Mouse (Mus musculus): Measurements from ENCODE around the gene Ncor2. TPM values are rescaled to one million over a fixed set of nuclear protein-coding genes. Genes with fewer than 3 reads are reported as not detected.
A peak's percentile ranks its signal among the peaks of the same experiment; 100 is the strongest.

The Ncor2 gene
- polyA plus RNA-seq, 1 experiment from 2014 or later, result 17.6 TPM

GRCm38 (mm10) chr5:125156418-125157205 lies 22.4 kb downstream of the Ncor2 start:
- no peaks in the 10 kb centered on the region for H3K27me3 ChIP-seq (ENCODE audit: control insufficient read depth, insufficient read depth, low read length)
- WGBS, result 75% methylated on average over 22 of the region's 22 CpGs
- H3K4me3 ChIP-seq (ENCODE audit: low read length), result no peak overlapping the region
- H3K9me3 ChIP-seq (replicated peaks; ENCODE audit: control insufficient read depth, low read length), result no peaks in the 10 kb centered on the region
- ATAC-seq (replicated peaks; ENCODE audit: extremely low read depth, insufficient read depth, low FRiP score), result no peak
- H3K4me1 ChIP-seq (ENCODE audit: control insufficient read depth, insufficient read depth, low read length), result peaks cover 71% of the 10 kb centered on the region
- H3K27ac ChIP-seq (ENCODE audit: low read length), result no peak overlapping the region
- H3K9ac ChIP-seq (ENCODE audit: low read length), result no peak overlapping the region
- H3K4me2 ChIP-seq (ENCODE audit: low read depth, low read length), result no peak overlapping the region
- no peaks in the 10 kb centered on the region for H3K36me3 ChIP-seq (ENCODE audit: control insufficient read depth, insufficient read depth)

- no peak overlapping the region for H3K4me2 ChIP-seq (ENCODE audit: low read depth, low read length)
- H3K27me3 ChIP-seq (ENCODE audit: control insufficient read depth, insufficient read depth, low read length), result no peaks in the 10 kb centered on the region
- peaks cover 83% of the 10 kb centered on the region for H3K4me1 ChIP-seq (ENCODE audit: control insufficient read depth, insufficient read depth, low read length)
- no peaks in the 10 kb centered on the region for H3K36me3 ChIP-seq (ENCODE audit: control insufficient read depth, insufficient read depth)
- H3K9me3 ChIP-seq (replicated peaks; ENCODE audit: control insufficient read depth, low read length), result no peaks in the 10 kb centered on the region
- WGBS, result 79% methylated on average over 4 of the region's 4 CpGs
- no peak overlapping the region for H3K4me3 ChIP-seq (ENCODE audit: low read length)
- H3K27ac ChIP-seq (ENCODE audit: low read length), result no peak overlapping the region
- H3K9ac ChIP-seq (ENCODE audit: low read length), result no peak overlapping the region
- no peak for ATAC-seq (replicated peaks; ENCODE audit: extremely low read depth, insufficient read depth, low FRiP score)
Observed at GRCm38 (mm10) chr5:125155451-125155850, 23.6 kb downstream of the Ncor2 start.

- Histone ChIP-seq H3K4me2 (ENCODE audit: low read depth, low read length) (no peak overlapping the region), H3K27me3 (ENCODE audit: control insufficient read depth, insufficient read depth, low read length) (no peaks in the 10 kb centered on the region), H3K9me3 (replicated peaks; ENCODE audit: control insufficient read depth, low read length) (no peaks in the 10 kb centered on the region), H3K36me3 (ENCODE audit: control insufficient read depth, insufficient read depth) (no peaks in the 10 kb centered on the region), H3K9ac (ENCODE audit: low read length) (no peak overlapping the region), H3K4me3 (ENCODE audit: low read length) (no peak overlapping the region), H3K4me1 (ENCODE audit: control insufficient read depth, insufficient read depth, low read length) (peaks cover 81% of the 10 kb centered on the region), H3K27ac (ENCODE audit: low read length) (no peak overlapping the region)
- 71% methylated on average over 5 of the region's 5 CpGs for WGBS
- no peak for ATAC-seq (replicated peaks; ENCODE audit: extremely low read depth, insufficient read depth, low FRiP score)
Observed at GRCm38 (mm10) chr5:125154989-125155388, 24.0 kb downstream of the Ncor2 start.

- Histone ChIP-seq H3K9me3 (replicated peaks; ENCODE audit: control insufficient read depth, low read length) (no peaks in the 10 kb centered on the region), H3K4me2 (ENCODE audit: low read depth, low read length) (no peak overlapping the region), H3K27ac (ENCODE audit: low read length) (no peak overlapping the region), H3K9ac (ENCODE audit: low read length) (no peak overlapping the region), H3K4me3 (ENCODE audit: low read length) (no peak overlapping the region), H3K4me1 (ENCODE audit: control insufficient read depth, insufficient read depth, low read length) (peaks cover 80% of the 10 kb centered on the region), H3K27me3 (ENCODE audit: control insufficient read depth, insufficient read depth, low read length) (no peaks in the 10 kb centered on the region), H3K36me3 (ENCODE audit: control insufficient read depth, insufficient read depth) (no peaks in the 10 kb centered on the region)
- no peak for ATAC-seq (replicated peaks; ENCODE audit: extremely low read depth, insufficient read depth, low FRiP score)
- WGBS, result 59% methylated on average over 5 of the region's 5 CpGs
Observed at GRCm38 (mm10) chr5:125154178-125154577, 24.8 kb downstream of the Ncor2 start.

GRCm38 (mm10) chr5:125153201-125153816 lies 25.7 kb downstream of the Ncor2 start:
- 84% methylated on average over 11 of the region's 11 CpGs for WGBS
- H3K36me3 ChIP-seq (ENCODE audit: control insufficient read depth, insufficient read depth), result no peaks in the 10 kb centered on the region
- H3K4me1 ChIP-seq (ENCODE audit: control insufficient read depth, insufficient read depth, low read length), result peaks cover 80% of the 10 kb centered on the region
- H3K9ac ChIP-seq (ENCODE audit: low read length), result no peak overlapping the region
- H3K27ac ChIP-seq (ENCODE audit: low read length), result no peak overlapping the region
- no peaks in the 10 kb centered on the region for H3K27me3 ChIP-seq (ENCODE audit: control insufficient read depth, insufficient read depth, low read length)
- H3K4me3 ChIP-seq (ENCODE audit: low read length), result no peak overlapping the region
- no peak overlapping the region for H3K4me2 ChIP-seq (ENCODE audit: low read depth, low read length)
- ATAC-seq (replicated peaks; ENCODE audit: extremely low read depth, insufficient read depth, low FRiP score), result no peak
- no peaks in the 10 kb centered on the region for H3K9me3 ChIP-seq (replicated peaks; ENCODE audit: control insufficient read depth, low read length)

- peak overlapping the region; percentile 28 for H3K9ac ChIP-seq (ENCODE audit: low read length)
- no peak overlapping the region for H3K4me3 ChIP-seq (ENCODE audit: low read length)
- 0 out of 2 replicates have a peak, but pooled peaks have one; percentile 15 for ATAC-seq (replicated peaks; ENCODE audit: extremely low read depth, insufficient read depth, low FRiP score)
- H3K4me2 ChIP-seq (ENCODE audit: low read depth, low read length), result 0 out of 2 replicates have a peak overlapping the region, but pooled peaks have one; percentile 13
- H3K9me3 ChIP-seq (replicated peaks; ENCODE audit: control insufficient read depth, low read length), result no peaks in the 10 kb centered on the region
- peaks cover 75% of the 10 kb centered on the region for H3K4me1 ChIP-seq (ENCODE audit: control insufficient read depth, insufficient read depth, low read length)
- no peaks in the 10 kb centered on the region for H3K36me3 ChIP-seq (ENCODE audit: control insufficient read depth, insufficient read depth)
- no peaks in the 10 kb centered on the region for H3K27me3 ChIP-seq (ENCODE audit: control insufficient read depth, insufficient read depth, low read length)
- WGBS, result 21% methylated on average over 17 of the region's 17 CpGs
- peak overlapping the region; percentile 53 for H3K27ac ChIP-seq (ENCODE audit: low read length)
Observed at GRCm38 (mm10) chr5:125151872-125152534, 27.0 kb downstream of the Ncor2 start.

GRCm38 (mm10) chr5:125150951-125151564 lies 28.0 kb downstream of the Ncor2 start:
- H3K27me3 ChIP-seq (ENCODE audit: control insufficient read depth, insufficient read depth, low read length), result no peaks in the 10 kb centered on the region
- H3K4me1 ChIP-seq (ENCODE audit: control insufficient read depth, insufficient read depth, low read length), result peaks cover 71% of the 10 kb centered on the region
- no peak overlapping the region for H3K4me2 ChIP-seq (ENCODE audit: low read depth, low read length)
- no peak overlapping the region for H3K4me3 ChIP-seq (ENCODE audit: low read length)
- peak overlapping the region; percentile 75 for H3K27ac ChIP-seq (ENCODE audit: low read length)
- H3K36me3 ChIP-seq (ENCODE audit: control insufficient read depth, insufficient read depth), result no peaks in the 10 kb centered on the region
- H3K9me3 ChIP-seq (replicated peaks; ENCODE audit: control insufficient read depth, low read length), result no peaks in the 10 kb centered on the region
- 29% methylated on average over 10 of the region's 10 CpGs for WGBS
- peak overlapping the region; percentile 31 for H3K9ac ChIP-seq (ENCODE audit: low read length)
- ATAC-seq (replicated peaks; ENCODE audit: extremely low read depth, insufficient read depth, low FRiP score), result peak; percentile 21

GRCm38 (mm10) chr5:125149142-125149541 lies 29.9 kb downstream of the Ncor2 start:
- peak overlapping the region; percentile 52 for H3K27ac ChIP-seq (ENCODE audit: low read length)
- H3K9ac ChIP-seq (ENCODE audit: low read length), result 0 out of 2 replicates have a peak overlapping the region, but pooled peaks have one; percentile 46
- no peaks in the 10 kb centered on the region for H3K36me3 ChIP-seq (ENCODE audit: control insufficient read depth, insufficient read depth)
- H3K27me3 ChIP-seq (ENCODE audit: control insufficient read depth, insufficient read depth, low read length), result no peaks in the 10 kb centered on the region
- H3K4me2 ChIP-seq (ENCODE audit: low read depth, low read length), result no peak overlapping the region
- no peak overlapping the region for H3K4me3 ChIP-seq (ENCODE audit: low read length)
- ATAC-seq (replicated peaks; ENCODE audit: extremely low read depth, insufficient read depth, low FRiP score), result no peak
- 41% methylated on average over 17 of the region's 17 CpGs for WGBS
- peaks cover 74% of the 10 kb centered on the region for H3K4me1 ChIP-seq (ENCODE audit: control insufficient read depth, insufficient read depth, low read length)
- no peaks in the 10 kb centered on the region for H3K9me3 ChIP-seq (replicated peaks; ENCODE audit: control insufficient read depth, low read length)

Data from heart, embryonic 16.5 days (tissue).